27 mouse cellular contexts compared by ENCODE assay signal in genomic region chr3:130925000-130925399, GRCm38 (mm10).
DNase-seq lines count a peak whose midpoint lies in the region; ATAC-seq and TF ChIP-seq lines count a peak whose summit lies in the region.
"Had no signal": no experiment of that assay in that cellular context is flagged by ENCODE, and none has a peak within 500 bp of the region (broad histone marks: within the 10 kb centered on the region; RNA-seq: fewer than 3 reads in every experiment).

No protein-coding gene starts in this region.

- no peaks in the 10 kb centered on the region for H3K36me3 ChIP-seq in lung, embryonic 14.5 days (ENCODE audit: insufficient read depth)
- H3K36me3 ChIP-seq: G1E; heart, embryonic 13.5 days; midbrain, embryonic 13.5 days had no signal

- no peak overlapping the region for H3K9ac ChIP-seq in lung, embryonic 14.5 days
- H3K9ac ChIP-seq: heart, embryonic 13.5 days; hindbrain, embryonic 14.5 days; liver, embryonic 14.5 days; midbrain, embryonic 13.5 days had no signal

- ATAC-seq in lung, embryonic 14.5 days (ENCODE audit: insufficient read depth), result no peak
- ATAC-seq: forebrain, embryonic 16.5 days; midbrain, embryonic 13.5 days had no signal

- H3K9me3 ChIP-seq in lung, embryonic 14.5 days (ENCODE audit: low read depth, low read length), result no peaks in the 10 kb centered on the region
- H3K9me3 ChIP-seq: heart, embryonic 13.5 days; midbrain, embryonic 13.5 days had no signal

- H3K4me3 ChIP-seq in lung, embryonic 14.5 days (ENCODE audit: low read depth, low read length), result no peak overlapping the region
- H3K4me3 ChIP-seq: gastrocnemius, adult 2 months; heart, embryonic 13.5 days; layer of hippocampus, adult 2 months; left cerebral cortex, adult 2 months; midbrain, embryonic 13.5 days had no signal

- H3K27me3 ChIP-seq in lung, embryonic 14.5 days (ENCODE audit: insufficient read depth, low read length), result no peaks in the 10 kb centered on the region

- H3K27ac ChIP-seq in lung, embryonic 14.5 days (ENCODE audit: low read depth), result no peak overlapping the region
- H3K27ac ChIP-seq: gastrocnemius, adult 2 months; heart, embryonic 13.5 days; hindbrain, embryonic 14.5 days; layer of hippocampus, adult 2 months; left cerebral cortex, adult 2 months; liver, embryonic 14.5 days; midbrain, embryonic 13.5 days had no signal

- no peaks in the 10 kb centered on the region for H3K4me1 ChIP-seq in lung, embryonic 14.5 days (ENCODE audit: insufficient read depth)

- no peak for TF ChIP-seq CTCF in lung, embryonic 14.5 days (IDR thresholded peaks at IDR 0.05; ENCODE audit: low read depth)

- WGBS in lung, embryonic 14.5 days, result 50% methylated on average over 5 of the region's 5 CpGs

- DNase-seq in lung, embryonic 14.5 days, result peak; percentile 31
- DNase-seq in lung, postnatal 10 days, result no peak
- peak; percentile 32 for DNase-seq in 3134 (ENCODE audit: extremely low read depth, insufficient read length, low spot score)
- peak; percentile 14 for DNase-seq in 3T3-L1 (ENCODE audit: low read depth, low spot score)
- peak; percentile 79 for DNase-seq in gonadal fat pad, adult 2 months (ENCODE audit: low read depth)
- DNase-seq in right cerebral cortex, postnatal 25 days, result no peak
- DNase-seq: adrenal gland, postnatal 10 days; cerebellum, adult 9-11 months; gastrocnemius, adult 2 months; gastrocnemius, postnatal 36 days; heart, postnatal 10 days; kidney, adult 11 months; kidney, postnatal 36 days; liver; lung, adult 2 months; lung, postnatal 36 days; right cerebral cortex, adult 18-20 months; right cerebral cortex, postnatal 4 days; thymus, postnatal 4 days had no signal

- H3K4me2 ChIP-seq in lung, embryonic 14.5 days, result no peak overlapping the region
- H3K4me2 ChIP-seq: heart, embryonic 13.5 days; hindbrain, embryonic 14.5 days; midbrain, embryonic 13.5 days had no signal

Comparison
In these comparisons a context has a peak if more than half of its experiments do, and no peak if none do; other contexts are left out.
1. DNase-seq: peak in lung, embryonic 14.5 days (single experiment), 3134 (single experiment), 3T3-L1 (single experiment) and gonadal fat pad, adult 2 months (single experiment); none in lung, postnatal 10 days (single experiment) and right cerebral cortex, postnatal 25 days (single experiment).